15 mouse cellular contexts compared by ENCODE assay signal in genomic region chr9:35333631-35334005, GRCm38 (mm10).
DNase-seq lines count a peak whose midpoint lies in the region; ATAC-seq and TF ChIP-seq lines count a peak whose summit lies in the region.
"Had no signal": no experiment of that assay in that cellular context is flagged by ENCODE, and none has a peak within 500 bp of the region (broad histone marks: within the 10 kb centered on the region; RNA-seq: fewer than 3 reads in every experiment).

No protein-coding gene starts in this region.

- H3K9me3 ChIP-seq in forebrain, embryonic 10.5 days, result no peaks in the 10 kb centered on the region
- H3K9me3 ChIP-seq in forebrain, embryonic 14.5 days (replicated peaks; ENCODE audit: control insufficient read depth, low read length), result no peaks in the 10 kb centered on the region
- H3K9me3 ChIP-seq in stomach, embryonic 14.5 days (ENCODE audit: control insufficient read depth, low read depth, low read length), result no peaks in the 10 kb centered on the region
- H3K9me3 ChIP-seq in stomach, postnatal 0 days (ENCODE audit: control insufficient read depth, low read length), result no peaks in the 10 kb centered on the region
- H3K9me3 ChIP-seq: kidney, embryonic 15.5 days had no signal

- TF ChIP-seq CTCF in stomach, postnatal 0 days (IDR thresholded peaks at IDR 0.05; ENCODE audit: low read depth), result no peak

- H3K4me1 ChIP-seq in forebrain, embryonic 10.5 days, result peaks cover 85% of the 10 kb centered on the region
- peaks cover 58% of the 10 kb centered on the region for H3K4me1 ChIP-seq in forebrain, embryonic 14.5 days (ENCODE audit: control insufficient read depth, insufficient read depth, low read length)
- H3K4me1 ChIP-seq in stomach, embryonic 14.5 days (ENCODE audit: control insufficient read depth, insufficient read depth, low read length), result peaks cover 45% of the 10 kb centered on the region
- H3K4me1 ChIP-seq in stomach, postnatal 0 days (replicated peaks; ENCODE audit: control insufficient read depth, insufficient read depth), result peaks cover 11% of the 10 kb centered on the region

- peak overlapping the region; percentile 88 for H3K27ac ChIP-seq in forebrain, embryonic 10.5 days
- no peak overlapping the region for H3K27ac ChIP-seq in forebrain, embryonic 14.5 days (ENCODE audit: low read depth, low read length)
- peak overlapping the region; percentile 62; the same call in 1 of the 2 replicates for H3K27ac ChIP-seq in stomach, embryonic 14.5 days (ENCODE audit: low read length)
- H3K27ac ChIP-seq in stomach, postnatal 0 days (replicated peaks), result no peak overlapping the region
- H3K27ac ChIP-seq: hindbrain, embryonic 14.5 days had no signal

- no peak for TF ChIP-seq EP300 in stomach, postnatal 0 days (optimal IDR thresholded peaks at IDR 0.05)

- no peak for ATAC-seq in forebrain, embryonic 14.5 days
- no peak for ATAC-seq in stomach, embryonic 14.5 days (ENCODE audit: insufficient number of reproducible peaks, insufficient read depth, low FRiP score, low read depth)
- no peak for ATAC-seq in stomach, postnatal 0 days (ENCODE audit: low FRiP score, low TSS enrichment)

- no peak overlapping the region for H3K4me2 ChIP-seq in forebrain, embryonic 14.5 days (ENCODE audit: low read length)
- H3K4me2 ChIP-seq in stomach, embryonic 14.5 days (replicated peaks; ENCODE audit: low read depth, low read length), result no peak overlapping the region
- no peak overlapping the region for H3K4me2 ChIP-seq in stomach, postnatal 0 days (replicated peaks; ENCODE audit: low read depth)
- peak overlapping the region; percentile 43 for H3K4me2 ChIP-seq in myocyte (ENCODE audit: low read depth)
- H3K4me2 ChIP-seq: hindbrain, embryonic 14.5 days; kidney, embryonic 15.5 days had no signal

- no peaks in the 10 kb centered on the region for H3K79me2 ChIP-seq in myocyte (ENCODE audit: control insufficient read depth, insufficient read depth)

- H3K9ac ChIP-seq in forebrain, embryonic 14.5 days (ENCODE audit: low read length), result no peak overlapping the region
- no peak overlapping the region for H3K9ac ChIP-seq in stomach, embryonic 14.5 days (replicated peaks; ENCODE audit: low read depth, low read length)
- no peak overlapping the region for H3K9ac ChIP-seq in stomach, postnatal 0 days (ENCODE audit: low read length)
- H3K9ac ChIP-seq: hindbrain, embryonic 14.5 days; kidney, embryonic 15.5 days had no signal

- intact Hi-C loops in left cerebral cortex, postnatal 36 days (cut with DNase I), result no loop called here

- H3K36me3 ChIP-seq in forebrain, embryonic 10.5 days (replicated peaks), result no peaks in the 10 kb centered on the region
- no peaks in the 10 kb centered on the region for H3K36me3 ChIP-seq in forebrain, embryonic 14.5 days (ENCODE audit: control insufficient read depth, insufficient read depth, low read length)
- H3K36me3 ChIP-seq in stomach, embryonic 14.5 days (ENCODE audit: control insufficient read depth, insufficient read depth, low read length), result no peaks in the 10 kb centered on the region
- H3K36me3 ChIP-seq in stomach, postnatal 0 days (ENCODE audit: control insufficient read depth, insufficient read depth, low read length), result no peaks in the 10 kb centered on the region
- H3K36me3 ChIP-seq in myocyte (ENCODE audit: control insufficient read depth, insufficient read depth), result no peaks in the 10 kb centered on the region
- H3K36me3 ChIP-seq: kidney, embryonic 15.5 days had no signal

- H3ac ChIP-seq in myocyte (ENCODE audit: control insufficient read depth, insufficient read length), result no peak overlapping the region

- no peak for TF ChIP-seq POLR2A in myocyte (IDR thresholded peaks at IDR 0.05; ENCODE audit: insufficient read length, low read depth)

- WGBS in forebrain, embryonic 10.5 days, result 80% methylated on average over 8 of the region's 8 CpGs
- 58% methylated on average over 8 of the region's 8 CpGs for WGBS in forebrain, embryonic 14.5 days
- 45% methylated on average over 8 of the region's 8 CpGs for WGBS in stomach, embryonic 14.5 days
- 52% methylated on average over 8 of the region's 8 CpGs for WGBS in stomach, postnatal 0 days

- DNase-seq in forebrain, embryonic 10.5 days (ENCODE audit: extremely low spot score, low spot score), result no peak
- DNase-seq in forebrain, embryonic 14.5 days (ENCODE audit: low spot score), result no peak
- no peak for DNase-seq in stomach, postnatal 0 days (ENCODE audit: low spot score)
- DNase-seq in thymus, postnatal 4 days, result peak; percentile 47
- no peak for DNase-seq in adrenal gland, adult 8-10 months
- DNase-seq in left cerebral cortex, postnatal 36 days (ENCODE audit: low spot score in 2 of 2), result no peak
- DNase-seq: adrenal gland, adult 2 months; layer of hippocampus, adult 9-11 months; left cerebral cortex, postnatal 4 days; lung, adult 2 months; right cerebral cortex, adult 18-20 months had no signal

- peaks cover 95% of the 10 kb centered on the region for H3K27me3 ChIP-seq in forebrain, embryonic 10.5 days (ENCODE audit: poor library complexity, severe bottlenecking)
- no peaks in the 10 kb centered on the region for H3K27me3 ChIP-seq in forebrain, embryonic 14.5 days (replicated peaks; ENCODE audit: control insufficient read depth, insufficient read depth, low read length)
- H3K27me3 ChIP-seq in stomach, embryonic 14.5 days (ENCODE audit: control insufficient read depth, insufficient read depth, low read length), result no peaks in the 10 kb centered on the region
- H3K27me3 ChIP-seq in stomach, postnatal 0 days (ENCODE audit: control insufficient read depth, insufficient read depth, low read length), result no peaks in the 10 kb centered on the region
- no peaks in the 10 kb centered on the region for H3K27me3 ChIP-seq in myocyte (ENCODE audit: control insufficient read depth, insufficient read depth, insufficient read length)

- H3K4me3 ChIP-seq in forebrain, embryonic 10.5 days, result no peak overlapping the region
- no peak overlapping the region for H3K4me3 ChIP-seq in forebrain, embryonic 14.5 days (ENCODE audit: low read depth, low read length)
- H3K4me3 ChIP-seq in stomach, embryonic 14.5 days (ENCODE audit: low read depth, low read length), result no peak overlapping the region
- H3K4me3 ChIP-seq in stomach, postnatal 0 days (ENCODE audit: low read depth, low read length), result no peak overlapping the region
- no peak overlapping the region for H3K4me3 ChIP-seq in myocyte
- H3K4me3 ChIP-seq: kidney, embryonic 15.5 days had no signal

TF ChIP-seq in myocyte, 11 proteins besides CTCF, POLR2A, EP300 and RAD21:
- TF ChIP-seq MYOD1 (IDR thresholded peaks at IDR 0.05; ENCODE audit: control insufficient read depth in 1 of 3, insufficient read length in 2 of 3, low read depth in 2 of 3) (peak in 2 of 3 experiments; percentile 77 to 86), TCF12 (IDR thresholded peaks at IDR 0.05; ENCODE audit: insufficient read depth, poor library complexity, severe bottlenecking) (peak; percentile 42), MAX (IDR thresholded peaks at IDR 0.05; ENCODE audit: low read depth) (no peak), MYOG (IDR thresholded peaks at IDR 0.05; ENCODE audit: control insufficient read depth in 1 of 3, insufficient read depth in 1 of 3, insufficient read length in 2 of 3, low read depth in 2 of 3) (peak in 1 of 3 experiments; percentile 79), TCF3 (IDR thresholded peaks at IDR 0.05; ENCODE audit: insufficient read length, low read depth) (no peak), POLR2AphosphoS2 (IDR thresholded peaks at IDR 0.05; ENCODE audit: insufficient read length, low read depth) (no peak), SRF (IDR thresholded peaks at IDR 0.05; ENCODE audit: control insufficient read depth, insufficient read length, low read depth) (peak; percentile 71)

Comparison
In these comparisons a context has a peak if more than half of its experiments do, and no peak if none do; other contexts are left out.
1. H3K27ac ChIP-seq: peak in forebrain, embryonic 10.5 days (single experiment) and stomach, embryonic 14.5 days (single experiment); none in forebrain, embryonic 14.5 days (single experiment) and stomach, postnatal 0 days (single experiment).